Mouse (Mus musculus): ENCODE measurements around the gene Bcas1. TPM values are rescaled to one million over a fixed set of nuclear protein-coding genes. Genes with fewer than 3 reads are reported as not detected.
A peak's percentile ranks its signal among the peaks of the same experiment; 100 is the strongest.

The Bcas1 gene
- polyA plus RNA-seq, 1 experiment = 0.11 TPM

DNA sequence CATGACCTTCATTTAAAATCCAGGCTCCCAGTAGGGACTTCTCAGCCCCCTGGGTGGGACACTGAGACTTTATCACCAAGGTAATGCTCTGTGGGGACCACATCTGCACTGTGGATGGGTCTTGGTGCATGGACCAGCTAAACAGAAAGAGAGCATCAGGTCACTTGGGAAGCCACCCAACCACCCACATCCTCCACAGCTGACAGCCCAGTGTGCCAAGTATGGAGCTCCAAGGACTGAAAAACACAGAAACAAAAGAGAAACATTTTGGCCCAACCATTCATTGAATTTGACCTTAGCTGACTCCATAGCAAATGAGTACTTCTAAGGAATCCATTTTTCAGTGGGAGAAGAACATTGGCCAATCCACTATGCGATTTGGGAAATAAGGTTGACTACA lies 42.1 kb downstream of the Bcas1 start:
- no peak for DNase-seq (ENCODE audit: low read depth in 1 of 2, low spot score in 2 of 2)
- TF ChIP-seq POLR2A (IDR thresholded peaks at IDR 0.05; ENCODE audit: low read depth, low read length) (no peak), CTCF (IDR thresholded peaks at IDR 0.05; ENCODE audit: extremely low read depth, insufficient read depth, insufficient read length, insufficient replicate concordance) (no peak)
- Histone ChIP-seq H3K27ac (ENCODE audit: insufficient read depth, low read length) (no peak overlapping the region), H3K36me3 (ENCODE audit: control insufficient read depth, insufficient read depth, low read length) (no peaks in the 10 kb centered on the region), H3K4me3 (ENCODE audit: extremely low read depth, insufficient read depth, insufficient read length) (no peak overlapping the region), H3K27me3 (ENCODE audit: control insufficient read depth, insufficient read depth, low read length) (no peaks in the 10 kb centered on the region), H3K4me1 (ENCODE audit: control insufficient read depth, insufficient read depth, insufficient read length) (no peaks in the 10 kb centered on the region)
- WGBS = 92% methylated on average over 1 of the region's 1 CpGs

- WGBS = 82% methylated on average over 1 of the region's 1 CpGs
- TF ChIP-seq CTCF (IDR thresholded peaks at IDR 0.05; ENCODE audit: extremely low read depth, insufficient read depth, insufficient read length, insufficient replicate concordance) = no peak
- TF ChIP-seq POLR2A (IDR thresholded peaks at IDR 0.05; ENCODE audit: low read depth, low read length) = no peak
- DNase-seq (ENCODE audit: low read depth in 1 of 2, low spot score in 2 of 2) = no peak
Measured at GRCm38 (mm10) chr2:170384770-170385169, 42.9 kb downstream of the Bcas1 start.

GRCm38 (mm10) chr2:170373391-170373790 lies 54.3 kb downstream of the Bcas1 start:
- no peaks in the 10 kb centered on the region for H3K4me1 ChIP-seq (ENCODE audit: control insufficient read depth, insufficient read depth, insufficient read length)
- 83% methylated on average over 10 of the region's 10 CpGs for WGBS
- no peak for DNase-seq (ENCODE audit: low read depth in 1 of 2, low spot score in 2 of 2)
- no peaks in the 10 kb centered on the region for H3K27me3 ChIP-seq (ENCODE audit: control insufficient read depth, insufficient read depth, low read length)
- no peak overlapping the region for H3K4me3 ChIP-seq (ENCODE audit: extremely low read depth, insufficient read depth, insufficient read length)
- no peaks in the 10 kb centered on the region for H3K36me3 ChIP-seq (ENCODE audit: control insufficient read depth, insufficient read depth, low read length)
- H3K27ac ChIP-seq (ENCODE audit: insufficient read depth, low read length) = no peak overlapping the region
- TF ChIP-seq CTCF (IDR thresholded peaks at IDR 0.05; ENCODE audit: extremely low read depth, insufficient read depth, insufficient read length, insufficient replicate concordance) = no peak
- TF ChIP-seq POLR2A (IDR thresholded peaks at IDR 0.05; ENCODE audit: low read depth, low read length) = no peak

More at GRCm38 (mm10) chr2:170384770-170385169, 42.9 kb downstream of the Bcas1 start:
- Histone ChIP-seq H3K27ac (ENCODE audit: insufficient read depth, low read length) (no peak overlapping the region), H3K27me3 (ENCODE audit: control insufficient read depth, insufficient read depth, low read length) (no peaks in the 10 kb centered on the region), H3K4me1 (ENCODE audit: control insufficient read depth, insufficient read depth, insufficient read length) (no peaks in the 10 kb centered on the region), H3K36me3 (ENCODE audit: control insufficient read depth, insufficient read depth, low read length) (no peaks in the 10 kb centered on the region), H3K4me3 (ENCODE audit: extremely low read depth, insufficient read depth, insufficient read length) (no peak overlapping the region)

- no peaks in the 10 kb centered on the region for H3K27me3 ChIP-seq (ENCODE audit: control insufficient read depth, insufficient read depth, low read length)
- H3K4me3 ChIP-seq (ENCODE audit: extremely low read depth, insufficient read depth, insufficient read length) = no peak overlapping the region
- TF ChIP-seq CTCF (IDR thresholded peaks at IDR 0.05; ENCODE audit: extremely low read depth, insufficient read depth, insufficient read length, insufficient replicate concordance) (no peak), POLR2A (IDR thresholded peaks at IDR 0.05; ENCODE audit: low read depth, low read length) (no peak)
- DNase-seq (ENCODE audit: low read depth in 1 of 2, low spot score in 2 of 2) = no peak
- H3K4me1 ChIP-seq (ENCODE audit: control insufficient read depth, insufficient read depth, insufficient read length) = no peaks in the 10 kb centered on the region
- WGBS = 83% methylated on average over 2 of the region's 2 CpGs
- H3K36me3 ChIP-seq (ENCODE audit: control insufficient read depth, insufficient read depth, low read length) = no peaks in the 10 kb centered on the region
- no peak overlapping the region for H3K27ac ChIP-seq (ENCODE audit: insufficient read depth, low read length)
Measured at GRCm38 (mm10) chr2:170365676-170366075, 62.0 kb downstream of the Bcas1 start.

- TF ChIP-seq POLR2A (IDR thresholded peaks at IDR 0.05; ENCODE audit: low read depth, low read length) = no peak
- no peak for TF ChIP-seq CTCF (IDR thresholded peaks at IDR 0.05; ENCODE audit: extremely low read depth, insufficient read depth, insufficient read length, insufficient replicate concordance)
- Histone ChIP-seq H3K27me3 (ENCODE audit: control insufficient read depth, insufficient read depth, low read length) (no peaks in the 10 kb centered on the region), H3K4me1 (ENCODE audit: control insufficient read depth, insufficient read depth, insufficient read length) (no peaks in the 10 kb centered on the region), H3K36me3 (ENCODE audit: control insufficient read depth, insufficient read depth, low read length) (no peaks in the 10 kb centered on the region), H3K4me3 (ENCODE audit: extremely low read depth, insufficient read depth, insufficient read length) (no peak overlapping the region), H3K27ac (ENCODE audit: insufficient read depth, low read length) (no peak overlapping the region)
- no peak for DNase-seq (ENCODE audit: low read depth in 1 of 2, low spot score in 2 of 2)
- WGBS = 83% methylated on average over 3 of the region's 3 CpGs
Measured at GRCm38 (mm10) chr2:170365271-170365670, 62.4 kb downstream of the Bcas1 start.

DNA sequence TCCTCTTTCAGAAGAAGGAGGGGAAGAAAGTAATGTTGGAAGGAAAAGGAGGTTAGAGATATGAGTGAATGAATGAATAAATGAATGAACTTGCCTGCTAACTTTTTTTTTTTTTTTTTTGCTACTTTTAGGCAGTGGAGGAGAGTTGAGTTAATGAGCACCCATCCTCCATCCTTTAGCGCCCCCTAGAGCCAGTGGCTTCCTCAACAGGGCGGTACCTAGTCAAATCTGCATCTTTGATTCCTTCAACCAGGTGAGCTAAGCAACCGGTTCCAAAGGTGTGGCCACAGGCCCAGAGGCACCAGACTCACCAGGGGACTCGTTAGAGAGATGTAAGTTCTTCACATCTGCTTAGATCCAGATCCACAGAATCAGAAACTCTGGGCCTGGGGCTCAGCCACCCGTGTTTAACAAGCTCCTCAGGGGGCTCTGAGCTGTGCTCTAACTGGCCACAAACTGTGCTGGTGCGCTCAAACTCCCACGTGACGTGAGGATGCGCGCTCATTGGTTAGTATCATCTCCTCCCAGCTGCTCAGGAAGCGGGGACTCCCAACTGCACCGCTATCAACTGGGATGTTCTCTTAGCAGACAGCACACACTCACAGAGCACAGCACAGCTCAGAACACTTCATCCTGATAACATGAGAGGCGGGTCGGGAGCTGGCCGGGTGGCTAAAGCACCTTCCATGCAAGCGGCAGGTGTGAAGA lies 70.8 kb downstream of the Bcas1 start:
- no peaks in the 10 kb centered on the region for H3K4me1 ChIP-seq (ENCODE audit: control insufficient read depth, insufficient read depth, insufficient read length)
- no peaks in the 10 kb centered on the region for H3K36me3 ChIP-seq (ENCODE audit: control insufficient read depth, insufficient read depth, low read length)
- no peak overlapping the region for H3K27ac ChIP-seq (ENCODE audit: insufficient read depth, low read length)
- no peak for TF ChIP-seq CTCF (IDR thresholded peaks at IDR 0.05; ENCODE audit: extremely low read depth, insufficient read depth, insufficient read length, insufficient replicate concordance)
- whole genome bisulfite sequencing = 81% methylated on average over 16 of the region's 16 CpGs
- DNase-seq (ENCODE audit: low read depth in 1 of 2, low spot score in 2 of 2) = no peak
- no peak overlapping the region for H3K4me3 ChIP-seq (ENCODE audit: extremely low read depth, insufficient read depth, insufficient read length)
- no peaks in the 10 kb centered on the region for H3K27me3 ChIP-seq (ENCODE audit: control insufficient read depth, insufficient read depth, low read length)

DNA sequence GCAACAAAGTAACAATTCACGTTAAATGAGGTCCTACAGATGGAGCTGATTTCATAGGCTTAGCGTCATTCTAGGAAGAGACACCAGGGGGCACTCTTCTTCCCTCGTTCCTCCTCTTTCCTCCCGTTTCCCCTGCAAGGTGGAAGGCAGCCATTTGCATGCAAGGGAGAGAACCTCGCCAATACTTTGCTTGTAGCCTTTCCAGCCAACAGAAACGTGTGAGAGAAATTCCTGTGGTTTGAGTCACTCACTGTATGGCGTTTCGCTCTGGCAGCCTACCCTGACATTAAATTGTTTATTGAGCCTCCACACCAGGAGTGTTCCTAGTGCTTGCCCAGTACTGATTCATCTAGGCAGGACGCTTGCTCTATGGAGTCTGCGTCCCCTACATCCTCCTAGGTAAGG lies 72.7 kb downstream of the Bcas1 start:
- 26% methylated on average over 10 of the region's 10 CpGs for WGBS
- H3K4me1 ChIP-seq (ENCODE audit: control insufficient read depth, insufficient read depth, insufficient read length) = peaks cover 2% of the 10 kb centered on the region; the same call in 1 of the 2 replicates
- H3K27ac ChIP-seq (ENCODE audit: insufficient read depth, low read length) = no peak overlapping the region
- H3K36me3 ChIP-seq (ENCODE audit: control insufficient read depth, insufficient read depth, low read length) = no peaks in the 10 kb centered on the region
- peak in 1 of 2 experiments; percentile 35 for DNase-seq (ENCODE audit: low read depth in 1 of 2, low spot score in 2 of 2)
- no peak overlapping the region for H3K4me3 ChIP-seq (ENCODE audit: extremely low read depth, insufficient read depth, insufficient read length)
- no peaks in the 10 kb centered on the region for H3K27me3 ChIP-seq (ENCODE audit: control insufficient read depth, insufficient read depth, low read length)
- TF ChIP-seq POLR2A (IDR thresholded peaks at IDR 0.05; ENCODE audit: low read depth, low read length) (no peak), CTCF (IDR thresholded peaks at IDR 0.05; ENCODE audit: extremely low read depth, insufficient read depth, insufficient read length, insufficient replicate concordance) (peak; percentile 53; the same call in 1 of the 2 replicates)
